Mouse (Mus musculus) megakaryocyte, embryonic 14.5 days (primary cell): ENCODE measurements at regions not wholly inside any gene's neighbourhood (a gene's known extent, or its start where the extent isn't known, plus 50 kb on each side); places are given as distances from the start of the nearest gene placed in this dataset.

ENCODE experiments used
- FLI1 ChIP-seq: IDR thresholded peaks from 2 replicates; pipeline ENCODE4 v1.6.1; 2012; ENCODE audit warnings: low read length, inconsistent platforms, mixed read lengths
- GATA1 ChIP-seq: IDR thresholded peaks from 3 replicates; pipeline ENCODE4 v1.6.1; 2012; ENCODE audit warnings: mixed read lengths, low read length, inconsistent platforms, borderline replicate concordance

DNA sequence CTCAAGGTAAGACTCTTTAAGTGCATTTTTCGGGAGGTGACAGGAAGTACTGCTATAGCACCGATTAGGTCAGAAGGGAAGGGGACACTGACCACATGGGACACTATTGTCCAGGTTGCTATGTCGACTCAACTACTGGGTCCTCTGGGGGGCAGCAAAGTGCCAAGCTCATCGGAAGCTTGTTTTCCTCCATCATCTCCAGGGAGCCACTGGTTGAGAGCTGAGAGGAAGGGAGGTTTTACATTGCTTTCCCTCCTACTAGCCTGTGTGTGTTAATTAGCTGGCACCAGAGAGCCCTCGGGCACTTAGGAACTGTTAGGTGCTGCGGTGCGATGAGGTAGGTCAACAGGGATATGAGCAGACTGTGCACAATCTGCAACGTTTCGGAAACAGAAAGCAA, 129.2 kb upstream of the Slc24a2 start:
- TF ChIP-seq GATA1 (no peak), FLI1 (no peak)
